8 mouse cellular contexts compared by ENCODE assay signal in genomic region chr7:114253885-114254833, GRCm38 (mm10). TPM values are rescaled to one million over a fixed set of nuclear protein-coding genes. Genes with fewer than 3 reads are reported as not detected.
DNase-seq lines count a peak whose midpoint lies in the region; ATAC-seq lines count a peak whose summit lies in the region.

TSS of gene Copb1 (minus strand) at chr7:114254711.

- WGBS in hindbrain, embryonic 10.5 days = 4% methylated on average over 75 of the region's 75 CpGs

- DNase-seq in MEL-GATA-1-ER (ENCODE audit: extremely low read depth, low read depth) = peak; percentile 76
- DNase-seq in cerebellum, adult 8-10 months = peak; percentile 88
- DNase-seq in hindbrain, embryonic 10.5 days (ENCODE audit: low spot score) = peak; percentile 88
- DNase-seq in layer of hippocampus, postnatal 10 days (ENCODE audit: low spot score in 2 of 2) = peak; percentile 89 to 90
- DNase-seq in lung, postnatal 10 days = peak; percentile 96
- DNase-seq in ovary, postnatal 36 days (ENCODE audit: low spot score) = peak; percentile 90
- peak; percentile 94 for DNase-seq in thymus, postnatal 25 days

- peaks cover 4% of the 10 kb centered on the region; the same call in 1 of the 2 replicates for H3K4me1 ChIP-seq in hindbrain, embryonic 10.5 days (replicated peaks)

- H3K4me3 ChIP-seq in hindbrain, embryonic 10.5 days = peak within 1 kb of the TSS; percentile 84

- peaks cover 7% of the 10 kb centered on the region; the same call in 1 of the 2 replicates for H3K9me3 ChIP-seq in hindbrain, embryonic 10.5 days

- no peaks in the 10 kb centered on the region for H3K27me3 ChIP-seq in hindbrain, embryonic 10.5 days (ENCODE audit: insufficient read depth, poor library complexity, severe bottlenecking)

- peak; percentile 99 for ATAC-seq in frontal cortex, adult (ENCODE audit: low TSS enrichment)

- H3K36me3 ChIP-seq in hindbrain, embryonic 10.5 days = peaks cover 36% of the 10 kb centered on the region

- peak within 1 kb of the TSS; percentile 97 for H3K27ac ChIP-seq in hindbrain, embryonic 10.5 days

RNA-seq across cellular contexts. Expression of gene Copb1, which starts in this region (rescaled TPM):
- polyA plus RNA-seq in hindbrain, embryonic 10.5 days (2016; fragmentation: Nextera tagmentation; extraction: Ambion mirVana) = 90.5 and 93.6 TPM in 2 replicates
- 10 to 100 TPM; 69.2 to 70.5 TPM for total RNA-seq in layer of hippocampus, postnatal 10 days (2021)

Comparison
In these comparisons a context has a peak if more than half of its experiments do, and no peak if none do; other contexts are left out.
1. Peak in every context shown above with its lines: DNase-seq, ATAC-seq, H3K4me3 ChIP-seq and H3K27ac ChIP-seq.